Mouse (Mus musculus) spleen, adult 12 weeks (tissue): ENCODE results near the gene Ltbp1.
"Not testable (repeated sequence)": the region's sequence is repeated elsewhere in the genome, so short reads cannot be mapped to it uniquely, and the experiment has no call there.

Experiments
- DNase-seq: peaks from one replicate; pipeline ENCODE4 v3.0.0; 2022; ENCODE audit warnings: low spot score

Ltbp1 gene

DNA sequence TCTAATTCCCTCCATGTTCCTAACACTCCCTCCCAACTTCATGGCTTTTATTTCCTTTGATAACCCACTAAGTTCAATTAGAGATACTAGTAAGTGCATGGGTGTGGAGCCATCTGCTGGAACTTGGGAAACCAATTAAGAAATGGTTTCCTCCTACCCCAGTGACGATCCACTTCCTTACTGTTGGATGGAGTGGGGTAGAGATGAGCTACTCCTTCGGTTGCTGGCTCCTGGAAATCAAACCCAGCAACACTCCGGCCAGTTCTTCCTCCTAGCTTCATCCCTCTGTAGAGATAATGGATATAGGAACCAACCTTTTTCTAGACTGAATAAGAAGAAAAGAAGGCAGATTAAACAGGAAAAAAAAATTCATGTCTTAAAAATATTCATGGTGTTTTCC is 113.5 kb downstream of the Ltbp1 start:
- no peak for DNase-seq

DNA sequence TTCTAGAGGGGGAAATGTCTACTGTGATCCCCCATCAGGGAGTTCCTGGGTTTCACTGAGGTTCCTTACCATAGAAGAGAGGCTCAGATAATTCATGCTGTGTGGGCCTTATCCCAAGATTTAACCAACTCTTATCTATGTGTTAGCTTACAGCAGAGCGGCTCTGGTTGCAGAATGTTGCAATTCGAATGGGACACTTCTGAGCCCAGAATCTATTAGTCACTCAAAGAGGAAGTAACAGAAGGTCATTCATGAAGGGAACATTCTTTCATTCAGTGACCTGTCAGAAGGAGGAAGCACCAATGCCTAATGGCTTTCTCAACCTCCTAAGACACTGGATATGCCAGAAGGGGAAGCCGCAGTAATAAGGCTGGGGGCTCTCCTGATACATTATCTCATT is 114.1 kb downstream of the Ltbp1 start:
- DNase-seq: no peak

DNA sequence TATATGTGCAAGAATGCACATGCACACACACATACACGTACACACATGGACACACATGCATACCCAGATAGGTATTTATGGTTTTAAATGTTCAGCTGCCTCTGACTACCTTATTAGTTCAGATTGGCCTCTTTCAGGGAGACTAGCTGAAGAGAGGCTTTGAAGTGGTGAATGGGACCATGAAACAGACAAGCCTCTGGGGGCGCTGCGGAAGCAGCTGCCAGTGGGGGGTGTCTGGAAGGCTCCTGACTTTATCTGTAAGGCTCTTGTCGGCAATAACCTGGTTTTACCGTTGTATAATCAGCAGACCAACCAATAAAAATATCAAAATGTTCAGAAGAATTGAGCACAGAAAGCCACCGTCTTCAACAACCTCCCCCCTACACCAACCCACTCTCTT is 114.7 kb downstream of the Ltbp1 start:
- no peak for DNase-seq

DNA sequence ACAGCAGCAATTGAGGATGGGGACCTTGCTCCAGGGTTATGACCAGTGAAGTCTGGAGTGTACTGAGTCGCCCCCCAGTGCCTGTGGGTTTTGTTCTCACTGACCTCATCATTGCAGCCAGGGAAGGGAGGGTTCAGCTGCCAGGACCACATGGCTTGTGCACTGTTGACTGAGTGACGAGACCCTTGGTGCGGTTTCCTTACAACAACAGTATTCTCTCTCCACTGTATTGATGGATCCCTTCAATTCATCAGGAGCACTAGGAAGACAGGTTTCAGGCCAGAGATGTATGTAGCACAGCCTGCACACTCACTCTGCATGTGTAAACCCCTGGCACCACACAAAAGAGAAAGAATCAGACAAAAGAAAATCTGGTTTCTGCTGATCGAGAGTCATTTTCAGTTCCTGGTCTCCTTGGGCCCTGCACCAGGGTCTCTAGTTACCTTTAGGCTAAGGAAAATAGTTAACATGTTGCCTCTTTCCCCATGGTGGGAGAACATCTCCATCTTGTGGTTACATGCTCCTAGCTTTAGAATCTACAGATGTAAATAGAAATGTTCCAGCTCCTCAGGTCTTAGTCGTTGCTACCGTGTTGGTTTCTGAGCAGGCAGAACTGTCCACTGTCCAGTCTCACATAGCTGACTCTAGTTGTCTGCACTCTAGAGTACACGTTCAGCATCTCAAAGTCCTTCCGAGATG is 117.4 kb downstream of the Ltbp1 start:
- DNase-seq: no peak

DNA sequence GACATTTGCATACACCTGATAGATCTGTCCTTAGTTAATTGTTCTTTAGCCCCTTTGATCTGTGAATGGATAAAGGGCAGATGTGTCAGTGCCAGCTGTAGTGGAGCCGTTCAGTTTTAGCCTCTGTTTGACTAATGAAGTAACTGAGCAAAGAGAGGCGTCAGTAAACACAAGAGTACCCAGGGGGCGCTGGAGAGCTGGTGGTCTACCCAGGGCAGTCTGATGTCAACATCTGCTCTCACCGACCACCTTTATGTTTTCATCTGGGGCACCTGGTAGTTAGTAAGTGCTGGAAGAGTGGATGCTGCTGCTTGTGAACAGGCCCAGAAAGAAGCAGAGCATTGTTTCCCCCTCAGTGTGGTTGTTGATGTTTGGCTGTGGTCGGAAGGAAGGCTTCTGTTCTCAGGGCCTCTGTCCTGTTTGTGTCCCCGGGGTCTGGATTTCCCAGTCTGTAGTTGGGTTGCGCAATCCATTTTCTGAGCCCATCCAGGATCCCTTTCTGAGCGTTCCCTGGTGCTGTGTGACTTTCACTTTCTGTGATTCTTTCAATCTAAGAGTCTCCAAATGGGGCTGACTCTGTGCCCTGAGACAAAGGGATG is 123.1 kb downstream of the Ltbp1 start:
- DNase-seq: no peak

DNA sequence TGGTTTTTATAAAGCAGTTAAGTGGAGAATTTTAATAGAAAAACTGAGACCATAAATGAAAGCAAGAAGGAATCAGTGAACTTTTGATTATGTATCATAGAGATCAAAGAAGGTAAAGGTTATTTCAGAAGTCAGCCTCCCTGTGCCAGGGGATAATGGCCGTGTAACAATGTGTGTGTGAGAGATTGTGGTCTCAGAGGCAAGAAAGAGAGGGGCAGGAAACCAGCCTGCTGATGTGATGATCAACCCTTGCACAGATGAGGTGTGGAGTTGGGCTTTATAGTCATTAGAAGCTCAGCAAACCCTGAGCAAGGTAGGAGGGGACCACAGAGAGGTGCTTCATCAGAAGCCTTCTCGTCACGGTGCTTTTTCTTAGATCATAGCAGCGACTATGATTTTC is 128.6 kb downstream of the Ltbp1 start:
- no peak for DNase-seq

DNA sequence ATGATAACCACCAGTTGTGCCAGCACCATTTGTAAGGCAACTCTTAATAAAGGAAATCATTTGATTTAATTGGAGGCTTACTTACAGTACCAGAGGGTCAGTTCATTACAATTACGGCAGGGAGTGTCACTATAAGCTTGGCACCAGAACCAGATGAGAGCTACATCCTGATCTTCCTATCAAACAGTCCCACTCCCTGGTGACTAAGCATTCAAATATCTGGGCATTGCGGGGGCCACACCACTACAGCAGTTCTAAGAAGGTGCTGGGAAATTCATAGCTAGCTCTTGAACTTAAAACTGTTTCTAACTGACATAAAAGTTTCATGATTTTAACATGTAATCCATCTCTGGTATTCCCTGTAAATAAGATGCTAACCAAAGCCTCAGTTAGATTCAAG is 134.4 kb downstream of the Ltbp1 start:
- no peak for DNase-seq

DNA sequence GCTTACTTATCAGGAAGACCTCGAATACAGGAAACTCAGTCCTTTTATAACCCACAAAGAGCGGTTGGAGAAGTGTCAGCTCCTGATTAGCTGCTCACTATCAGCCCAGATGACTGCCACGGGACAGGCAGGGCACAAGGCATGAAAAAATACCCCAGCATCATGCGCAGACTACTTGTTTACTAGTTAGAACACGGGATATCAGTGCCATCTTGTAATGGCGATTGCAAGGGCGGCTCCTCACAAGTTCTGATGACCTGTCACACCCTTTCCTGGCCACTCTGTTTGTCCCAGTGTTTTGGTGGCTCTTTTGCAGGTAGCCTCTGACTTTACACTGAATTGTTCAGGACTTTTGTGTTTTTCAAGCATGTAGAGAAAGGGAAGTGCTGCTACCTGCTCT is 137.5 kb downstream of the Ltbp1 start:
- not testable (repeated sequence) for DNase-seq

DNA sequence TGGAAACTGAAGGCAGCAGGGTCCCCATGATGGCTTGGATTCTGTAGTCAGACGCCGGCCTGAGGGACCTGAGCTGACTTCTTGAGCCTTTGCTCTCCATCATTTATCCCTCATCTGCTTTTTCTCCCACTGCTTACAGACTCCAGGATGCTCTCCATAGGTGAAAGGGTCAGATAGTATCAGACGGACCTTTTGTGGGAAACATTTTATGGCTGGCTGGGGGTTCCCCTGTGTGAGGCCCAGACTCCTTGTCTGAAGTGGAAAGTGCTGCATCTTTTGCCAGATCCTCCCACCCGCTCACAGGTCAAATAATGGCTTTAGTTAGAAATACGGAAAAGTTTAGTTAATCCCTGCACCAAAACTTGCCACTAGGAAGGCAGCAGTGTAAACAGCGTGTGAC is 138.6 kb downstream of the Ltbp1 start:
- DNase-seq: no peak

DNA sequence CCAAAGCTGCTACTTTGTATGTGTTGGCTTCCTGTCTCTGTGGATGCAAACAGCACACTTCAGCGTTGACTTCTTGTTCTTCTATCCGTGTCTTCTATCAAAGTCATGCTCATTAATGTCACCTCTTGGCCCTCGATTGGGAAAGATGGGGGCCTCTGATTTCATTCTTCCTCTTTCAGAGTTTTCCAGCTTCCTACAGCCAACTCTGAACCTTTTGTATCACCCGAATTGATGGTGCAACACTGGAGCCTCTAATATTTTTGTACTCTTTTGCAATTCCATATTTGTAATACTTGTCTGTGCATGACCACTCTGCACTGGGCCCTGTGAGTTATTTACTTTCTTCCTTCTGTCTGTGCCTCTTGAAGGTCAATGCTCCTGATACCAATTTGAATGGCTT is 141.8 kb downstream of the Ltbp1 start:
- no peak for DNase-seq

DNA sequence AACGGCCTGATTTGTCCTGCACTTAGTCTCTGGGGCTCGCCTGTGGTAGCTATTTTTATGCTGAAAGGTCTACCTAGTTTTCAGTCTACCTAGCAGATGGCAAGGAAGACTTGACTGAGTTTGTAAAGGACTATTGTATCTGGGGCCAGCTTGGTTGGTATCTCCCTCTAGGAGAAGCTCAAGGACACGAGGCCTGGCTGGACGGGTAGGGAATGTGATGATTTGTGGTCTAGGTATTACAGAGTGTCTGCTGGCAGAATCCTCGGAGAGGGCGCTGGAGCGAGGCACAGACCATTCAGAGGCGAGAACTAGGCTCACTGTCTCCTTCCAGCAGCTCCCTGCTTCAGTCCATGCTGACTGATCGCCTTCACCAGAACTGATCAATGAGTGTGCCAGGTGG is 146.4 kb downstream of the Ltbp1 start:
- no peak for DNase-seq

DNA sequence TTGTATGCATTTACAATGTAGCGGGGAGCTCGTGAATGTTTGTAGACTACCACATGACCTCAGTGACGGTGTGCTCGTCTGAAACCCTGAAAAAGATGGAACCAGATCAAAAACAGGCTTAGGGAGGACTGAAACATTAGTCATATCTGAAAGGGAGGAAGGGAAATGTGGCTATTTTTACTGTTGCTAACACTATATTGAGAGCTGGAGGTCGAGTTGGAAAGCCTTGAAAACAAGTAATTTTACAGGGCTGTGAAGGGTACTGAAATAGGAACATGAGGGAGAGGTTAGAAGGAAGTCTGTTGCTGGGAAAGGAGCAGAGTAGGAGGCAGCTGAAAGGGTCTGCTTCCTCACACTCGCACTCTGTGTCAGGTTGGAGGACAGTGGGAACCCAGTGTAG is 147.7 kb downstream of the Ltbp1 start:
- no peak for DNase-seq

DNA sequence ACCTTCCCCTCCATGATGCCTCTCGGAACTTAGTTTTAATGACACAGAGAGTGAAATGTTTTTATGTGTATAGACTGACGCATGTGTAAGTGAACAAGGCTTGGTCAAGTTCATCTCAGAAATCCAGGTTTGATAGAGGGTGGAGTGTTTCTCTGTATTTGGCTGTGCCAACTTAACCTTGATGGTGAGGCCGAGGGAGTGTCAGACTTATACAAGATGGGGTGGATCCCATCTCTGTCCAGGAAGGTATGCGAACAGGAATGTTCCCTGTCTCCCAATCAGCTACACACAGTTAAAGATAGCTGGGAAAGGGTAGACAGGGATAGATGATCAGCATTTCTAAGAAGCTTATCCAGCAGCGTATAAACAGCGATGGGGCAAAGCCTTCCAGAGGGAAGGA is 153.0 kb downstream of the Ltbp1 start:
- no peak for DNase-seq

DNA sequence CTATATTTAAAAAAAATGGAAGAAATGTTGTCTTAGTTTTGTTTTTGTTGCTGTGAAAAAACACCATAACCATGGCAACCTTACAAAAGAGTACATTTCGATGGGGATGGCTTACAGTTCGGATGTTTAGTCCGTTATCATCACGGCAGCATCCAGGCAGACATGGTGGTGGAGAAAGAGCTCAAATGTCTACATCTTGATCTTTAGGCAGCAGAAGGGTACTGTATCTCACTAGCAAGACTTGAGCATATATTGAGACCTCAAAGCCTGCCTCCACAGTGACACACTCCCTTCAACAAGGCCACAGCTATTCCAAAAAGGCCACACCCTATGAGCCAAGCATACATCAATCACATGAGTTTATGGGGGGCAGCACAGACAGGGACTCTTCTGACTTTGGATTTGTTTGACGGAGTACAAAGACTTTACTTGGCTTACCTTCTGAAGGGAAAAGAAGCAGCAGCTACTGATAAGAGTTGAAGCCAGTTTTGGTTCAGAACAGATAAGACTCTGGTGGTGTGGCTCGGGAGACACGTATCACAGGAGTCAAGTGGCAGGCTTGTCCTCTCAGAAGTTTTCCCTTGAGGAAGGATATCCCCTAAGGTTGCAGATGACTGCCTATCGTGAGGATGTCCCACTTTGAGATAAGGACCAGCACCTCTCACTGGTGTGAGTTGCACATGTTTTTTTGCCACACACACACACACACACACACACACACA is 153.9 kb downstream of the Ltbp1 start:
- DNase-seq: no peak

DNA sequence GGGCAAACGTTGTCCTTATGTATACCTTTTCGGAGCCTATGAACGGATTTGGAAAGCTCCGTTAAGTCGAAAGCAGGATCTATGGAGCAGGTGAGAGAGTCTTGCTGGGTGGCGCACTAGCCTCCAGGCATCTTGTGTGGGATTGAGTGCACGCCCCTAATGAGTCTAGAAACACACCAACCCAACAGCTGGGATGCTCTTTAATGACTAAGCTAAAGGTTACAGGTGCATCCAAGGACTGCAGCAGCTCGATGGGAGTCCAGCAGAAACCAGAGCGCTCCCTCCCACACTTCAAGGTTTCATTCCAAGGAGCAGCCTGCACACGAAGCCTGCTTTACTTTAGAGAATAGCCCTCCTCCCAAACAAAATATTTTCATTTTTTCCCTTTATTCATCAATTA is 155.7 kb downstream of the Ltbp1 start:
- DNase-seq: no peak

DNA sequence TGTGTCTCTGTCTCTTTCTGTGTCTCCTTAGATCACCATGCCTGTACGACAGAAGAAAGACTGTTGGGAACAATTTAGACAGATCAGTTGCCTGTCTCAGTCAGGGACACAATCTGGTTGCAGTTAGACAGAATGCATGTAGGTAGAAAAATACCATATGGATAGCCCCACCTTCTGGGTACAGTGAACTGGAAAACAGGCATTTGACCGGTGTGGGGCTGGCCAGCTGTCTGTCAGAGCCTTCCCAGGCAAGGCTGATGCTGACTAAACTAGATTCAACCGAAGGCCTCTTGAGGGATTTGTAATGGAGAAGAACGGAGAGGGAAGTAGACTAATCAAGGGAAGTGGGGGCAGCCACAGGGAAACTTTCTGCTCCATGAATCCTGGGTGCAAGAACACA is 156.6 kb downstream of the Ltbp1 start:
- no peak for DNase-seq

DNA sequence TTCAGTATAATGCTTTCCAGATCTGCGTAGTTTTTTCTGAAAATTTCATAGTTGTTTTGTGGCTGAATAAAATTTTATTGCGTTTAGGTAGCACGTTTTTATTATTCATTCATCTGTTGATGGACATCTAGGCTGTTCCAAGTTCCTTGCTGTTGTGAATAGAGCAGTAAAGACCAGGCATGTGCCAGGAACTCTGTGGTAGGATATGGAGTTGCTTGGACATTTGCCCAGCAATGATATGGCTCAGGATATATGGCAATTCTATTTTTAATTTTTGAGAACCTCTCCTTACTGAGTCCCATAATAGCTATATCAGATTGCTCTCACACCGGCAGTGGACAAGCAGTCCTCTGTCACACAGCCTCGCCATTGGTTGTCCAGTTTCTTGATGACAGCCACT is 159.2 kb downstream of the Ltbp1 start:
- no peak for DNase-seq

DNA sequence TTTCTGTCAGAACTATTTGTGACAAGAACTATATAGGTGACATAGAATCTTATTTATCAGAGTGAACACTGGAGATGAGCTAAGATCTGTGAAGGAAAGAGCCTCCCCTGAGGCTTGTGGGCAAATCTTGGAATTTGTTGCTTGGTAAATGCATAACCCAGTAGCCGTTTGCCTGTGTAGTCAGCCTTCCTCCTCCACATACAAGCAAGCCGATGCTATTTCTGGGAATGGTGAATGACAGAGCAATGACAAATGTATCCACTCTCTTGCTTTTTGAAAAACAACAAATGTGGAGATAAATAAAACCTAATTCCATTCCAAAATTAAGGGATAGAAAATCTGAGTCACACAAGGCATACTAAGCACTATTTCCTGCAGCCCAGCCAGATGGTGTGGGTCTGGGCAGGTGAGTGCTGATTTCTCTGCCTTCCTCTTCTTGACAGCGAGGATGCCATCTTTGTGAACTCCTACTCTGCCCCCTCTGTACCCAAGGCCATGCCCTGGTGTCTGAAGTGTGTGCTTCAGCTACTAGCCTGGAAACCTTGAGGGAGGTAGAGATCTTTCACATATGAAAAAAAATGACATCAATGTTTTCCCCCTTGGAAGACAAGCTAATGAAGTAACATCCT is 163.3 kb downstream of the Ltbp1 start:
- no peak for DNase-seq

DNA sequence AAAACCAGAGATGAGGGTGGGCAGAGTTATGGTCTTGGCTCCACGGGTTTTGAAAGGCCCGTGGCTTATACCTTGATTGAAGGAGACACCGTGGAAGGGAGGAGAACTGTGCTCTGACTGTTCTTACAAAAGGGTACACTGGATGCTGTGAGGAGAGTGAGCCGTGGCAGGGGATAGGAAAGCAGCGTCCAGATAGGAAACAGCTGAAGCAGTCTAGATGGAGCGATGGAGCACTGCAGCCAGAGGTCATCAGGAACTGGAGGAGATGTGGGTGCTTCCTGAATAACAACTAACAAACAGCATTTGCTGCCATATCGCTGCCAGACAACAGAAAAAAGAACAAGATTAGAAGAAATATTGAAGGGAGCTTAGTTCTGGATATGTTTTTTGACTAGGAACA is 166.3 kb downstream of the Ltbp1 start:
- no peak for DNase-seq

DNA sequence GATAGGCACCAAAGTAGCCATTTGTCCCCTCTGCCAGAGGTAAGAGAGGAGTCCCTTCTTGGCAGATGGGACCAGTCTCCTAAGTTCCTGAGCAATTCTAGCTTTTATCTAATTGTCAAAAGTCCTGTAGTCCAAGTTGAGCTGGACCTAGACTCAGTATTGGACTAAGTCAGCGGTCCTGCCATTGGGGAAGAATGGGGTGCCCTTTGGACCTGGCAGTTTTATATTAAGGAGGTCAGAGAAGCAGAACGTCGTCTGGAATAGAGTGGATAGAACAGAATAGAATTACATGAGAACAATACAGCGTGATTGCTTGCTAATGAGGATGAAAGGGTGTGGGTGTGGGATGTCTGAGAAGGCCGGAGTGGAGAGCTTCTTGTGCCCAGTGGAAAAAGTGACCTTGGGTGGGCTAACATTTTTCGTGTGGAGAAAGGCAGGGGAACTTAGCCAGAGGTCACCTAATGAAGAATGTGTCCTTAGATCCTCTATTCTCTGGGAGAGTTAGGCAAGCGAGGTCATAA is 167.4 kb downstream of the Ltbp1 start:
- DNase-seq: no peak

DNA sequence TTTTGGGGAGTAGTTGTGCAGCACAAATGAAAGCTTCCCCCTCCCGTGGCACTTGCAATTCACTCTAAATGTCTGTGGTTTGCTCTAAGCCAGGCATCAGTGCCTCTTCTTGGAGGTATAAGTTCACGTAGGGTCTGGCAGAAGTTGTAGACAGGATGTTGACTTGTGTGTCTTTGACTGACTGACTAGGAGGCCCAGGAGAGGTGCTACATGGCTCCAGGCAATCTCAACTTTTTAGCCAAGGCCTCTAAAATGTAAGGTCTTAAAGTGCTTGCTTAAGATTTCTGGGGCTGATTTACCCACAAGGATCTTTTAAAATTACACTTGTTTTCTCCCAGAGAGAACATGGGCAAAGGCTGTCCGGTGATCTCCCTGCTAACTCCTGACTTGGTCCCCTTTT is 169.1 kb downstream of the Ltbp1 start:
- no peak for DNase-seq

DNA sequence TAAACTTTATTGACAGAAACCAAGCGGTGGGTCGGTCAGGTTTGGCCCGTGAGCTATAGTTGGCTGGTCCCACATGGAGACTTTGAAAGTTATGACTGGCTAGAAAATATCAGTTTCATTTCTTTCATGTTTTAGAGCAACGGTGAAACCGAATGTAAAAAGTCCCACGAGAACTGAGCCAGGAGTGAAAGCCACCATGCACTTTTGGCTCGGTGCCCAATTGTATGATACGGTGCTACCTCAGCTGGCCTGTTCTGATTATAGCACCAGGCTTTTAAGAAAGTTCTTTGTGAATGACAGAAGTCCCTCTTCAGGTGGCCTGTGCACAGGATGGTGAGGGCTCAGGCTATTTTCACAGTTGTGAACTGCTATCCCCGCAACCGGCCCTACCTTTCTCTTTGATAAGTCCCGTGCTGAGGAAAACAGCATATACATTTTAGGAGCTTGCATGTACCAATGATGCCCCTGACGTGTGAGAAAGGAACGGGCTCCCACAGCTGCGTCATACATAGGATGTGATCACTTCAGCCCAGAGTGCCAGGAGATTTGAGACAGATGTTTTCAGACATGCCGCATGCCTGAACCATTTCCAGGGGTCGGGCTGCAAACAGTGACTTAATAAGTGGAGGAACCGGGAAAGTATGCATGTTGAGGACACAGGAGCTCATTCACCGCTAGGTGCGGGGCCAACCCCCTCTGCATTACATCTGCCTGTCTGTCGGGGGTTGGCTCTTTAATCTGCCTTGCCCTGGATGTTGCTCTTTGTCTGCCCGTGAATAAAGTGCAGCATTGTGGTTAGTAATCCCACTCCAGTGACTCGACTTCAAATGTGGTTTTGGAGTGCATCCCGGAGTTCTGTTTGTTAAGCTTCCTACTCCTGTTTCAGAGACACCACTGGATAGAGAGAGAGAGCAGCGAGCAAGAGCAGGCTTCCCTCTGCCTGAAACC is 172.8 kb downstream of the Ltbp1 start:
- no peak for DNase-seq
